Mouse (Mus musculus) forebrain, embryonic 12.5 days (tissue): ENCODE results near the gene Dnajc10. TPM values are rescaled to one million over a fixed set of nuclear protein-coding genes. Genes with fewer than 3 reads are reported as not detected.

Experiments used
- ATAC-seq: fragments of 200-750 bp; cut with Nextera tagmentation; 2 replicates; pipeline ENCODE4 v1.8.0; 2017; ENCODE audit warnings: moderate TSS enrichment; ENCODE audit not compliant: low FRiP score
- H3K27ac ChIP-seq: fragments of 300-500 bp; sonication (generic); 2 replicates; pipeline ENCODE4 v1.5.1; 2016; ENCODE audit warnings: mild to moderate bottlenecking
- H3K27me3 ChIP-seq: fragments of 300-500 bp; sonication (generic); 2 replicates; pipeline ENCODE4 v1.6.1; 2016; ENCODE audit warnings: mild to moderate bottlenecking
- H3K36me3 ChIP-seq: fragments of 300-500 bp; sonication (generic); replicated peaks from 2 replicates; pipeline ENCODE4 v1.6.1; 2016; ENCODE audit warnings: mild to moderate bottlenecking
- H3K4me1 ChIP-seq: fragments of 300-500 bp; sonication (generic); 2 replicates; pipeline ENCODE4 v1.6.1; 2016
- H3K4me2 ChIP-seq: fragments of 300-500 bp; sonication (generic); 2 replicates; pipeline ENCODE4 v1.6.1; 2016; ENCODE audit warnings: mild to moderate bottlenecking, moderate library complexity
- H3K4me3 ChIP-seq: fragments of 300-500 bp; sonication (generic); replicated peaks from 2 replicates; pipeline ENCODE4 v1.5.1; 2016; ENCODE audit warnings: mild to moderate bottlenecking
- H3K9ac ChIP-seq: fragments of 300-500 bp; sonication (generic); 2 replicates; pipeline ENCODE4 v1.6.1; 2016; ENCODE audit warnings: mild to moderate bottlenecking
- H3K9me3 ChIP-seq: fragments of 300-500 bp; sonication (generic); 2 replicates; pipeline ENCODE4 v1.6.1; 2016
- WGBS: fragments of 180-500 bp; shearing (Covaris S2); methylation state at CpG from one replicate; pipeline ENCODE4 v1.1.7; 2016; 5-methylcytosine and 5-hydroxymethylcytosine counted together
- polyA plus RNA-seq: library from polyadenylated mRNA; unstranded; fragments of >200 nt; fragmentation: Nextera tagmentation; extraction: Ambion mirVana; gene quantifications from 2 replicates; pipeline ENCODE4 v1.2.1, GENCODE M21; 2016

Dnajc10 gene
- polyA plus RNA-seq, 1 experiment from 2014 or later, result 80.8 TPM

DNA sequence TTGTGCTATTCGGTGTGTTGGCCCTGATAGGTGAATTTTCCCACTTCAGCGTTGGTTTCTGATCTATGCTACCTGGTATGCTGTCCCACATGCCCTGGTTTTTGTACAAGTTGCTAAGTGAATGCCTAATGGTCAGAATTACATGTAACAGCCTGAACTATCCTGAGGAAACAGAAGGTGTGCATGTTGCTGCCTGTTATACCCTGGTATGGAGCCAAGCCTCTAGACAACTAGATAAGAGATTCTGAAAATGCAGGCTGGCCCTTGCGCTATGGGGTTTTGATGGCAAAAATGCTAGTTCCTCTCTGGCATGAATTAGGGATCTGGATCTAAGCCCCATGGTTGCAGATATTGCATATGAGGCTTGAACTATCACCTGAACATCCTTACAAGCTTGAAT lies 7.6 kb upstream of the Dnajc10 start:
- H3K9me3 ChIP-seq, result no peaks in the 10 kb centered on the region
- no peak overlapping the region for H3K4me2 ChIP-seq
- no peak overlapping the region for H3K4me3 ChIP-seq
- no peaks in the 10 kb centered on the region for H3K4me1 ChIP-seq
- no peak overlapping the region for H3K27ac ChIP-seq
- ATAC-seq, result no peak
- 93% methylated on average over 3 of the region's 3 CpGs for WGBS
- H3K36me3 ChIP-seq, result no peaks in the 10 kb centered on the region
- no peak overlapping the region for H3K9ac ChIP-seq
- no peaks in the 10 kb centered on the region for H3K27me3 ChIP-seq

DNA sequence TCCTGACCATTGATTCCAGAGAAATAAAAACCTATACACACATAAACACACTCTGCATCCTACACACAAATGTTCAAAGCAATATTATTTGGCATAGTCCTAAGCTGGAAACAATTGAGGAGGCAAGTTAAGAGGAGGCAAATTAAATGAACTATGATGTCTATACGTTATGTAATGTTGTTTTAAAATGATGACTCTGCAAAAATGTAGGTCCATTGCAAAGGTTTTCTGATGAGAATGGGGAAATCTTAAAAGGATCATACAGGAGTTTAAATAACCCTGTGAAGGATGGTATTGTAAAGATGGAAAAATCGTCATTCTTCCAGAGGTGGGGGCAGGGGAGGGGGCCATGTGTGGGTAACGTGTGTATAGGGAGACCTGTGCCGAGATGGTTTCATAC lies 5.5 kb upstream of the Dnajc10 start:
- no peak for ATAC-seq
- Histone ChIP-seq H3K9ac (no peak overlapping the region), H3K4me1 (peaks cover 2% of the 10 kb centered on the region; the same call in 1 of the 2 replicates), H3K4me2 (no peak overlapping the region), H3K9me3 (no peaks in the 10 kb centered on the region), H3K36me3 (no peaks in the 10 kb centered on the region), H3K4me3 (no peak overlapping the region), H3K27ac (no peak overlapping the region), H3K27me3 (no peaks in the 10 kb centered on the region)
- 81% methylated on average over 4 of the region's 4 CpGs for WGBS

DNA sequence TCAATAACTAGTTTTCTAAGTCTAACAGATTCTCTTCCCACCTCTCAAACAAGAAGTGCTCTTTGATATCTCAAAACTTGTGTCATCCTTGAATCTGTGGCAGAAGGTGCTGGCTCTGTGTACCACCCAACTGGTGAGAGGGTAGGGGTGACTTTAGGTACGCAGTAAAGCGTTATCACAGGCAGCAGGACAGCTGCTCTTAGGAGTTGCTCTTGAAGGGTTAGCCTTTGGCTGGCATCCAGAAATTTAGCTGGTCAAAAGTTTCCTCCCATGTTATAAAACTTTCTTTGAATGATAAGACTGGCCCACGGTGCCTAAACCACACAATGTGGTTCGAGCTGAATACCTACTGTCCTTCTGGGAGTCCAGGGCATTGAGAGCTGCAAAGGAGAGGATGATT lies 4.5 kb upstream of the Dnajc10 start:
- Histone ChIP-seq H3K9ac (no peak overlapping the region), H3K27ac (no peak overlapping the region), H3K27me3 (no peaks in the 10 kb centered on the region), H3K4me3 (no peak overlapping the region), H3K4me2 (no peak overlapping the region), H3K4me1 (peaks cover 4% of the 10 kb centered on the region; the same call in 1 of the 2 replicates), H3K36me3 (no peaks in the 10 kb centered on the region), H3K9me3 (no peaks in the 10 kb centered on the region)
- 75% methylated on average over 4 of the region's 4 CpGs for WGBS
- no peak for ATAC-seq

DNA sequence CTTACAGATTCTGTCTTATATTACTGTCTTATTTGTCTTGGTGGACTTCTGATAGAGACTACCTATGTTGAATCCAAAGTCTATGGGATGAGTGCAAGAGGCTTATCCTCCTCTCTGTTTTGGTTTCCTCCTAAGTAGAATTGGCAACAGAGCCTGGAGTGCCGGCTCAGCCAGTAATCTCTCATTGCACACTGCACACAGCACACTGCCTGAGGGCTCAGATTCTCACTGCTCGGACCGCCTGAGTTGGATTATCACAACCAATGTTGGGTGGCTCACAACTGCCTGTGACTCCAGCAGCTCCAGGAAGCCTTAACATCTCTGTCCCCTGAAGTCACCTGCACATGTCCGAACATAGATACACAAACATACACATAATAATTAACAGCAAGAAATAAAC lies 3.9 kb upstream of the Dnajc10 start:
- Histone ChIP-seq H3K9me3 (no peaks in the 10 kb centered on the region), H3K4me3 (no peak overlapping the region), H3K9ac (no peak overlapping the region), H3K36me3 (no peaks in the 10 kb centered on the region), H3K27ac (no peak overlapping the region), H3K4me1 (peaks cover 7% of the 10 kb centered on the region), H3K27me3 (no peaks in the 10 kb centered on the region), H3K4me2 (no peak overlapping the region)
- no peak for ATAC-seq
- WGBS, result 65% methylated on average over 4 of the region's 4 CpGs

DNA sequence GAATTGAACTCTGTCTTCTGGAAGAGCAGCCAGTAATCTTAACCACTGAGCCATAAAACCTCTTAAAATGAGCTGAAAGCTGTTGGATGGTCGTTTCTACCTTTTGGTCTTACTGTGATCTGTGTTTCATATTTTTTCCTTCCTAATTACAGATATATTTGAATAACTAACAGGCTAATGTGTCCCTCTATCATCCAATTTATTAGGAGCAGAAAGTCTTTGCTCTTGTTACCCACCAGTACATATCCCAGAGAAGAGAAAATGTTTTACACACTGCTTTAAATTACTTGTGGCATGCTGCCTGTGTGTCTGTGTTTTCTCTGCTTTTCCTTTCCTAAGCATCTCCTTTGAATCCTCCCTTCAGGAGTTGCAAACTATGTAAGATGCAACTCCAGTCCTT lies 1.1 kb upstream of the Dnajc10 start:
- no peak overlapping the region for H3K9ac ChIP-seq
- H3K27me3 ChIP-seq, result no peaks in the 10 kb centered on the region
- no peak for ATAC-seq
- H3K36me3 ChIP-seq, result 0 out of 2 replicates have a peak, but pooled peaks cover 3% of the 10 kb centered on the region
- peaks cover 15% of the 10 kb centered on the region for H3K4me1 ChIP-seq
- no peak overlapping the region for H3K4me3 ChIP-seq
- no peak overlapping the region for H3K4me2 ChIP-seq
- no peaks in the 10 kb centered on the region for H3K9me3 ChIP-seq
- no peak overlapping the region for H3K27ac ChIP-seq
- 64% methylated on average over 1 of the region's 1 CpGs for WGBS

DNA sequence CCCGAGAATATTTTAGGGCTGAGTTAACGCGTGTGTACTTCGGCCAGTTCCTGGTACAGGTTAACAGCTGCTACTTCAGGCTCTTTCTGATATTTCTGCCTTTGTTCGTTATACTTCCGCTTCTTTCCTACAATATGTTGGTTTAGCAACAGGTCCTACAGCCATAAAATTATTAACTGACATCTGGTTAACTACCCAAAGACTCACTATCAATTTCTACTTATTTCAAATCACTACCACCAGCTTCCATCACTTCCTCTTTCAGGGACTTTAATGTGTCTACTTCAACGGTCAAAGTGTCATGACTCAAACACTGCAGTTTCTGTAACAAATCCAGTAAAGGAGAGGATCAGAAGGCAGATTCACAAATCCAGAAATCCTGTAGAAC lies 418 bp upstream of the Dnajc10 start:
- Histone ChIP-seq H3K4me1 (peaks cover 15% of the 10 kb centered on the region), H3K36me3 (peaks cover 6% of the 10 kb centered on the region; the same call in 1 of the 2 replicates), H3K27ac (peak overlapping the region; percentile 99), H3K27me3 (no peaks in the 10 kb centered on the region), H3K9ac (peak overlapping the region; percentile 91), H3K4me3 (peak overlapping the region; percentile 88), H3K9me3 (no peaks in the 10 kb centered on the region), H3K4me2 (peak overlapping the region; percentile 60)
- peak; percentile 9; the same call in 1 of the 2 replicates for ATAC-seq
- 62% methylated on average over 7 of the region's 7 CpGs for WGBS

DNA sequence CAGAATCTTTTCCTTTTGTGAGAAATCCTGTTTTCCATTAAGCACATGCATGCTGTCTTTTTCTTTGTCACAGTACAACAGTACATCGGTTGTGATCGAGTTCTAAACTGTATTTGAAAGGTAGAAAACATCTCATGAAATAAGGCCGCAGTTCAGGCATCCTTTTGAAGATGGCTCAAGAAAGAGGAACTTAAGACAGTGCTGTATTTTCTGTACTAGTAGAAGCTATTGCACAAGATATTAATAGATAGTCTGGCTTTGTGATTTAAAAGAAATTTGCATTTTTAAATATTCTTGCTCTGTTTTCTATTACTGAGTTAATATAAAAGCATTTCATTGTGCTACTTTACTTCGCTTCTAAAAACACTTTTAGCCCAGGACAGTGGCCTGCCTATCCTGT lies 7.6 kb downstream of the Dnajc10 start:
- 93% methylated on average over 4 of the region's 4 CpGs for WGBS

DNA sequence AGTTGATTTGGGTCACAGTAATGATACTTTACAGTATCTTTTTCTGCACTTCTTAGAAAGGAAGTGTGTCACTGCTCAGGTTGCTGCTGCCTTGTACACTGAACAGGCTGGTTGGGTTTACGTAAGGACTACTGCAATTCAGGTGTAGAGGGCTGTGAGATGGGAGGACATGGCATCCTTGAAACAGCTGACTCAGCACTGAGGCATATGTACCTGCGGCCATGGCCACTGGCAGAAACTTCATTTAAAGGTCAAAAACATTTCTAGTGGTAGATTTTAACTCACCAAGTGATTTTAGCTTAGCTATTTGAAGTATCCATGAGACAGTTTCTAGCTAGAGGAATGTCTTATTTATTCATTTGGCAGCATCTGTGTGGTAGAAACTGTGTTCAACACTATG lies 10.5 kb downstream of the Dnajc10 start:
- Histone ChIP-seq H3K27me3 (no peaks in the 10 kb centered on the region), H3K4me3 (no peak overlapping the region), H3K4me2 (no peak overlapping the region), H3K27ac (no peak overlapping the region), H3K9ac (no peak overlapping the region), H3K9me3 (no peaks in the 10 kb centered on the region), H3K36me3 (peaks cover 52% of the 10 kb centered on the region), H3K4me1 (no peaks in the 10 kb centered on the region)
- no peak for ATAC-seq
- WGBS, result 95% methylated on average over 2 of the region's 2 CpGs

More for the DNA sequence above, 7.6 kb downstream of the Dnajc10 start:
- H3K9ac ChIP-seq, result no peak overlapping the region
- H3K27me3 ChIP-seq, result no peaks in the 10 kb centered on the region
- no peaks in the 10 kb centered on the region for H3K9me3 ChIP-seq
- no peaks in the 10 kb centered on the region for H3K4me1 ChIP-seq
- H3K4me2 ChIP-seq, result no peak overlapping the region
- H3K4me3 ChIP-seq, result no peak overlapping the region
- H3K27ac ChIP-seq, result no peak overlapping the region
- peaks cover 45% of the 10 kb centered on the region for H3K36me3 ChIP-seq
- no peak for ATAC-seq

DNA sequence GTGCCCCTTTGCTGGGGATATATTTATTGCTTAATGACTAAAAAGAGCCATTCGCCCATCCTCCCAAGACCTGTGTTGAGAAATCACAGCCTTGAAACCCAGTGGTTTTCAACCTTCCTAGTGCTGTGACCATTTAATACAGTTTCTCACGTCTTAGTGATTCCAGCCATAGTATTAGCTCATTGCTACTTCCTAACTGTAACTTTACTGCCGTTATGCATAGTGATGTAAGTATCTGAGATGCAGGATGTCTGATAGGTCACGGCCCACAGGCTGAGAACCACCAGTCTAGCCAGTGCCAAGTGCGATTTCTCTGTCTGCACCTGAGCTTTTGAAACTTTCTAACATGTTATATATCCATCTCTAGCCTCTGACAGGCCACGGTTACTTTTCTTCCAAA lies 12.0 kb downstream of the Dnajc10 start:
- Histone ChIP-seq H3K4me3 (no peak overlapping the region), H3K4me2 (no peak overlapping the region), H3K4me1 (no peaks in the 10 kb centered on the region), H3K27ac (no peak overlapping the region), H3K9me3 (no peaks in the 10 kb centered on the region), H3K36me3 (peaks cover 52% of the 10 kb centered on the region), H3K27me3 (no peaks in the 10 kb centered on the region), H3K9ac (no peak overlapping the region)
- ATAC-seq, result no peak
- 90% methylated on average over 6 of the region's 6 CpGs for WGBS

DNA sequence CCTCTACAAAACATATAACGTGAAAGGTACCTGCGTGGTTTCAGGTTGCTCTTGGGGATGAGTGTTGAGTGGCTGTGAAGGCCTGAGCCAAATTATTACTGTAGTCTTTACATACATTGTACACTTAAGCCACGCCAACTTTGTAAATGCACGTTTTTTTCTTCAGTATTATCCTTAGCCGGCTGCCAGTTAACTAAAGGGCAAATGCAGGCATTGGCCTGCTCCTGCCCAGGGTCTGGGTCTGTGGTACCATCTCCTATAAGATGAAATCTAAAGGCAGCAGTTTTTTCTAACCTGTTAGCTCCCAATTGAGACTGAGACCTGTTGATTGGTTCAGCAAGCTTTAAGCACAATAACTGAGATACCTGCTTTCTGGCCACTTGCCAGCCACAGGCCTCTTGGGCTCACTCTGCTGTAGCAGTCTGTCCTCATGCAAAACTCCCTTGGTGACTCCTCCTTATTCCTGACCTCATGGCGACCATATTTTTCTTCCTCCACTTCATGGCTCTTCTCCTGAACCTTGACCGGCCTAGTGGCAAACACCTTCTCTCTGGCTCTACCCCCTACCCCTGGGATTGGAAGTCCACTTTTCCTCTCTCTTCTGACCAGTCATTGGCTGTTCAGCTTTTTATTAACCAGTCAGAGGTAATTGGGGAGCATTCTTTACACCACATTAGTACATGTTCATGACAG lies 13.8 kb downstream of the Dnajc10 start:
- no peak overlapping the region for H3K4me3 ChIP-seq
- H3K9ac ChIP-seq, result no peak overlapping the region
- H3K27me3 ChIP-seq, result no peaks in the 10 kb centered on the region
- H3K9me3 ChIP-seq, result no peaks in the 10 kb centered on the region
- 93% methylated on average over 7 of the region's 7 CpGs for WGBS
- ATAC-seq, result no peak
- H3K4me2 ChIP-seq, result no peak overlapping the region
- H3K4me1 ChIP-seq, result no peaks in the 10 kb centered on the region
- no peak overlapping the region for H3K27ac ChIP-seq
- peaks cover 53% of the 10 kb centered on the region for H3K36me3 ChIP-seq

DNA sequence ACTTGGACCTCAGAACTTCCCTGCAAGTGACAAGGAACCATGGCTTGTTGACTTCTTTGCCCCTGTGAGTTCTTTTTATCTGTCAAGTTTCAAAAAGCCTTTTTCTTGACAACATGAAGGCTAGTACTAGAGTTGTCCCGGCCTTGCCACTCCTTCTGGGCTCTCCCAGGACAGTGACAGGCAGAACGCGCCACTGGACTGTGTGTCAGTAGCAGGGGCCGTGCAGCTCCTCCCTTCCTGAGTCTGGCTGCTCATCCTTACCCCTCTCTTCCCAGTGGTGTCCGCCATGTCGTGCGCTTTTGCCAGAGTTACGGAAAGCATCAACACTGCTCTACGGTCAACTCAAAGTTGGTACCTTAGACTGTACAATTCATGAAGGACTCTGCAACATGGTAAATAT lies 25.3 kb downstream of the Dnajc10 start:
- peaks cover 73% of the 10 kb centered on the region for H3K36me3 ChIP-seq
- no peaks in the 10 kb centered on the region for H3K9me3 ChIP-seq
- H3K9ac ChIP-seq, result no peak overlapping the region
- H3K4me2 ChIP-seq, result no peak overlapping the region
- no peak for ATAC-seq
- H3K4me1 ChIP-seq, result no peaks in the 10 kb centered on the region
- no peaks in the 10 kb centered on the region for H3K27me3 ChIP-seq
- H3K4me3 ChIP-seq, result no peak overlapping the region
- WGBS, result 96% methylated on average over 9 of the region's 9 CpGs
- H3K27ac ChIP-seq, result no peak overlapping the region

DNA sequence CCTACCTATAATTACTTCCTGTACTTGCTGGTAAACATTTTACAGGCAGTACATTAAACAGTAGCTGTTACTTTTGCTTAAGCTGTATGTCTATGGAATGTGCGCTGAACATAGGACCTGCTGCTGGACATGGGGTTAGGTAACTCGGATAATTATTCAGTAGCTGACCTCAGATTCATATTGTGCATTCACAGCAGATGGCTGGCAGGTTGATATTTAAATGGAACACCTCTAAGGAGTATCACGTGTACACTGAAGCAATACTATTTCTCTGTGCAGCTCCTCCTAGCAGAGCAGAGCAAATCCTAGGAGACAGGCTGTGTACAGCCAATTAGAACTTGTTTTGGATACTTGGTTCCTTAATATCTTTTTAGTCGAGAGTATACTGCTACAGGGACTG lies 39.3 kb downstream of the Dnajc10 start:
- Histone ChIP-seq H3K4me2 (no peak overlapping the region), H3K4me1 (no peaks in the 10 kb centered on the region), H3K4me3 (no peak overlapping the region), H3K27me3 (no peaks in the 10 kb centered on the region), H3K27ac (no peak overlapping the region), H3K9me3 (no peaks in the 10 kb centered on the region), H3K9ac (no peak overlapping the region), H3K36me3 (peaks cover 41% of the 10 kb centered on the region)
- 89% methylated on average over 4 of the region's 4 CpGs for WGBS
- ATAC-seq, result no peak

DNA sequence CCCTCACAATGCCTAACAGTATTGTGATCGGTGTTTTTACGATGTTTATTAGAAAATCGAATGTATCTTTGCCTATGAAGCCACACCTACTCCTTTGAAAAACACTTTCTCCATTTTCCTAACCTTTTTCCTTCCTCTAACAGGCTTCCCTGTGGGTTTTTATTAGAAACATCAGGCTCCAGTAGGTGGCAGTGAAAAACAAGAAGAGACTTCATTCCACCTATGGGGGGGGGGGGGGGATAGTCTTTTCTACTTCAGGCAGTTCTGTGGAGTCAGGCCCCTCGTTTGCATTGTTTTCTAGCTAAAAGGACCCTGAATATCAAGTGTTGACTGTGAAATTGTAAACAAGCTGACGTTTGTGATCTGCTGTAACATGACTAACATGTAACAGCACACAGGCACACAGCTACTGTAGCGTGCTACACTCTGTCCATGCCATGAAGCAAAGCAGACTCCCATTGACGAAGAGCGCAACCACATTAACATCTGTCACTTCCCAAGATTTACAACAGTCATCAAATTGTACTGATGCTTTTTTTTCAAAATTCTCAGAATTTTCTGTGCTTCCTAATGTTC lies 41.5 kb downstream of the Dnajc10 start:
- no peak for ATAC-seq

More for the DNA sequence above, 41.5 kb downstream of the Dnajc10 start:
- Histone ChIP-seq H3K4me1 (no peaks in the 10 kb centered on the region), H3K4me3 (no peak overlapping the region), H3K27me3 (no peaks in the 10 kb centered on the region), H3K36me3 (peaks cover 27% of the 10 kb centered on the region), H3K27ac (no peak overlapping the region), H3K9me3 (no peaks in the 10 kb centered on the region), H3K9ac (no peak overlapping the region), H3K4me2 (no peak overlapping the region)
- 68% methylated on average over 8 of the region's 8 CpGs for WGBS
